9 mouse cellular contexts compared by ENCODE assay signal in genomic region chr11:19926843-19927120, GRCm38 (mm10). TPM values are rescaled to one million over a fixed set of nuclear protein-coding genes. Genes with fewer than 3 reads are reported as not detected.
A peak's percentile ranks its signal among the peaks of the same experiment; 100 is the strongest.
DNase-seq lines count a peak whose midpoint lies in the region; ATAC-seq and TF ChIP-seq lines count a peak whose summit lies in the region.
"Had no signal": no experiment of that assay in that cellular context is flagged by ENCODE, and none has a peak within 500 bp of the region (broad histone marks: within the 10 kb centered on the region; RNA-seq: fewer than 3 reads in every experiment).

No protein-coding gene starts in this region.

- no peak overlapping the region for H3K9ac ChIP-seq in kidney, embryonic 16.5 days (replicated peaks; ENCODE audit: low read length)
- H3K9ac ChIP-seq in hindbrain, embryonic 16.5 days (ENCODE audit: low read depth, low read length) = peak overlapping the region; percentile 6; the same call in 1 of the 2 replicates
- no peak overlapping the region for H3K9ac ChIP-seq in midbrain, embryonic 16.5 days (ENCODE audit: low read depth, low read length)

- no peak for TF ChIP-seq CTCF in embryonic fibroblast, embryonic 13.5 days (IDR thresholded peaks at IDR 0.05; ENCODE audit: borderline replicate concordance, insufficient read depth, low read length)

- no peaks in the 10 kb centered on the region for H3K9me3 ChIP-seq in kidney, embryonic 16.5 days (ENCODE audit: low read length)
- no peaks in the 10 kb centered on the region for H3K9me3 ChIP-seq in hindbrain, embryonic 16.5 days (ENCODE audit: control insufficient read depth, low read length)
- no peaks in the 10 kb centered on the region for H3K9me3 ChIP-seq in midbrain, embryonic 16.5 days (replicated peaks; ENCODE audit: control insufficient read depth, low read length, poor library complexity, severe bottlenecking)

- no peaks in the 10 kb centered on the region for H3K27me3 ChIP-seq in kidney, embryonic 16.5 days (ENCODE audit: insufficient read depth, low read length)
- no peaks in the 10 kb centered on the region for H3K27me3 ChIP-seq in hindbrain, embryonic 16.5 days (replicated peaks; ENCODE audit: control insufficient read depth, insufficient read depth, low read length)
- H3K27me3 ChIP-seq in midbrain, embryonic 16.5 days (ENCODE audit: control insufficient read depth, insufficient read depth, low read depth, low read length) = no peaks in the 10 kb centered on the region

- TF ChIP-seq POLR2A in embryonic fibroblast, embryonic 13.5 days (IDR thresholded peaks at IDR 0.05; ENCODE audit: low read depth, low read length) = no peak

- peaks cover 22% of the 10 kb centered on the region for H3K4me1 ChIP-seq in kidney, embryonic 16.5 days (ENCODE audit: insufficient read depth, low read length)
- peaks cover 11% of the 10 kb centered on the region for H3K4me1 ChIP-seq in embryonic fibroblast, embryonic 13.5 days (ENCODE audit: control insufficient read depth, insufficient read depth, low read length)
- H3K4me1 ChIP-seq in hindbrain, embryonic 16.5 days (ENCODE audit: control insufficient read depth, insufficient read depth, low read depth, low read length) = peaks cover 21% of the 10 kb centered on the region
- H3K4me1 ChIP-seq in midbrain, embryonic 16.5 days (ENCODE audit: control insufficient read depth, insufficient read depth, low read length) = peaks cover 16% of the 10 kb centered on the region

- H3K27ac ChIP-seq in kidney, embryonic 16.5 days (ENCODE audit: low read length) = no peak overlapping the region
- no peak overlapping the region for H3K27ac ChIP-seq in embryonic fibroblast, embryonic 13.5 days (ENCODE audit: insufficient read depth, low read length)
- H3K27ac ChIP-seq in hindbrain, embryonic 16.5 days (ENCODE audit: low read depth, low read length) = no peak overlapping the region
- H3K27ac ChIP-seq in midbrain, embryonic 16.5 days (ENCODE audit: low read length) = no peak overlapping the region; the same call in 1 of the 2 replicates

- H3K36me3 ChIP-seq in kidney, embryonic 16.5 days (ENCODE audit: insufficient read depth, low read length) = no peaks in the 10 kb centered on the region
- no peaks in the 10 kb centered on the region for H3K36me3 ChIP-seq in hindbrain, embryonic 16.5 days (ENCODE audit: control insufficient read depth, insufficient read depth, low read length)
- H3K36me3 ChIP-seq in midbrain, embryonic 16.5 days (ENCODE audit: control insufficient read depth, insufficient read depth, low read length) = no peaks in the 10 kb centered on the region

- no peak for ATAC-seq in kidney, embryonic 16.5 days (ENCODE audit: low FRiP score, low TSS enrichment)
- no peak for ATAC-seq in hindbrain, embryonic 16.5 days
- no peak for ATAC-seq in midbrain, embryonic 16.5 days
- ATAC-seq in activated CD4-positive, CD25-positive, alpha-beta regulatory T cell, adult 4 months = no peak

- H3K4me3 ChIP-seq in kidney, embryonic 16.5 days (ENCODE audit: low read length) = peak overlapping the region; percentile 91; the same call in 1 of the 2 replicates
- H3K4me3 ChIP-seq in embryonic fibroblast, embryonic 13.5 days (ENCODE audit: insufficient read depth, low read length) = peak overlapping the region; percentile 77; the same call in 1 of the 2 replicates
- H3K4me3 ChIP-seq in hindbrain, embryonic 16.5 days (ENCODE audit: low read length) = peak overlapping the region; percentile 90
- H3K4me3 ChIP-seq in midbrain, embryonic 16.5 days (ENCODE audit: low read depth, low read length) = peak overlapping the region; percentile 93

- no peak for DNase-seq in kidney, adult 8-10 months
- DNase-seq in spleen, adult 18-20 months = no peak
- no peak for DNase-seq in adipocyte (ENCODE audit: low spot score)
- DNase-seq: embryo, embryonic 11 days had no signal

- WGBS in kidney, embryonic 16.5 days = 61% methylated on average over 2 of the region's 2 CpGs
- 70% methylated on average over 2 of the region's 2 CpGs for whole genome bisulfite sequencing in hindbrain, embryonic 16.5 days
- 70% methylated on average over 2 of the region's 2 CpGs for WGBS in midbrain, embryonic 16.5 days

- peak overlapping the region; percentile 68 for H3K4me2 ChIP-seq in kidney, embryonic 16.5 days (replicated peaks; ENCODE audit: low read depth, low read length)
- H3K4me2 ChIP-seq in hindbrain, embryonic 16.5 days (ENCODE audit: low read length) = peak overlapping the region; percentile 70
- H3K4me2 ChIP-seq in midbrain, embryonic 16.5 days (ENCODE audit: low read length) = peak overlapping the region; percentile 76

RNA-seq across cellular contexts. Expression of gene Spred2, which starts 2.6 kb away (rescaled TPM):
- 8.3 and 9.0 TPM in 2 replicates for polyA plus RNA-seq in kidney, embryonic 16.5 days (2015; fragmentation: Nextera tagmentation; extraction: Ambion mirVana)
- polyA plus RNA-seq in embryonic fibroblast, embryonic 13.5 days (2011; ENCODE audit: insufficient read length, low read depth, missing spikeins) = 26.3 and 27.7 TPM in 2 replicates
- 6.7 and 7.4 TPM in 2 replicates for polyA plus RNA-seq in hindbrain, embryonic 16.5 days (2015; fragmentation: Nextera tagmentation; extraction: Ambion mirVana)
- 4.8 and 6.1 TPM in 2 replicates for polyA plus RNA-seq in midbrain, embryonic 16.5 days (2015; fragmentation: Nextera tagmentation; extraction: Ambion mirVana)
- polyA plus RNA-seq in activated CD4-positive, CD25-positive, alpha-beta regulatory T cell, adult 4 months (2017; shearing (Covaris generic)) = 1 to 10 TPM; 2.1 to 3.4 TPM
